Mouse (Mus musculus) myocyte (in vitro differentiated cells): Measurements from ENCODE around the gene Tmem106b. TPM values are rescaled to one million over a fixed set of nuclear protein-coding genes. Genes with fewer than 3 reads are reported as not detected.

Experiments used
- H3K27me3 ChIP-seq: one replicate; pipeline ENCODE4 v1.6.1; 2011; ENCODE audit not compliant: control insufficient read depth, insufficient read depth, insufficient read length
- H3K36me3 ChIP-seq: one replicate; pipeline ENCODE4 v1.6.1; 2011; ENCODE audit not compliant: control insufficient read depth, insufficient read depth
- H3K4me2 ChIP-seq: one replicate; pipeline ENCODE4 v1.6.1; 2011; ENCODE audit warnings: low read depth, control low read depth
- H3K4me3 ChIP-seq: one replicate; pipeline ENCODE4 v1.5.1; 2011; ENCODE audit warnings: mild to moderate bottlenecking, control low read depth, moderate library complexity
- H3K79me2 ChIP-seq: one replicate; pipeline ENCODE4 v1.6.1; 2011; ENCODE audit not compliant: control insufficient read depth, insufficient read depth
- H3ac ChIP-seq: one replicate; pipeline ENCODE4 v1.6.1; 2011; ENCODE audit not compliant: control insufficient read depth, insufficient read length
- CEBPB ChIP-seq: IDR thresholded peaks from 2 replicates; pipeline ENCODE4 v1.6.1; 2011; ENCODE audit warnings: mild to moderate bottlenecking, moderate library complexity; ENCODE audit not compliant: poor library complexity, insufficient read depth, severe bottlenecking
- E2F4 ChIP-seq: IDR thresholded peaks from one replicate; pipeline ENCODE4 v1.6.1; 2011; ENCODE audit warnings: mild to moderate bottlenecking, control low read depth, moderate library complexity; ENCODE audit not compliant: insufficient read depth
- MAX ChIP-seq: IDR thresholded peaks from one replicate; pipeline ENCODE4 v1.6.1; 2011; ENCODE audit warnings: low read depth, mild to moderate bottlenecking, control low read depth
- MYOD1 ChIP-seq, 3 experiments: IDR thresholded peaks; one replicate each; pipeline ENCODE4 v1.6.1; 2011; ENCODE audit warnings: control low read depth in 2 of 3, low read depth in 2 of 3, mild to moderate bottlenecking in 2 of 3, moderate library complexity in 1 of 3; ENCODE audit not compliant: insufficient read length in 2 of 3, control insufficient read depth in 1 of 3
- MYOG ChIP-seq, 3 experiments: IDR thresholded peaks; one replicate each; pipeline ENCODE4 v1.6.1; 2011; ENCODE audit warnings: control low read depth in 2 of 3, low read depth in 2 of 3, mild to moderate bottlenecking in 2 of 3; ENCODE audit not compliant: insufficient read length in 2 of 3, control insufficient read depth in 1 of 3, insufficient read depth in 1 of 3
- POLR2A ChIP-seq: IDR thresholded peaks from one replicate; pipeline ENCODE4 v1.6.1; 2011; ENCODE audit warnings: low read depth, mild to moderate bottlenecking, control low read depth, moderate library complexity; ENCODE audit not compliant: insufficient read length
- POLR2AphosphoS2 ChIP-seq: IDR thresholded peaks from one replicate; pipeline ENCODE4 v1.6.1; 2011; ENCODE audit warnings: low read depth, control low read depth; ENCODE audit not compliant: insufficient read length
- REST ChIP-seq: IDR thresholded peaks from one replicate; pipeline ENCODE4 v1.6.1; 2011; ENCODE audit warnings: mild to moderate bottlenecking, control low read depth, moderate library complexity; ENCODE audit not compliant: insufficient read depth, insufficient read length
- SRF ChIP-seq: IDR thresholded peaks from one replicate; pipeline ENCODE4 v1.6.1; 2011; ENCODE audit warnings: low read depth; ENCODE audit not compliant: control insufficient read depth, insufficient read length
- TCF12 ChIP-seq: IDR thresholded peaks from one replicate; pipeline ENCODE4 v1.6.1; 2011; ENCODE audit warnings: mild to moderate bottlenecking, control low read depth; ENCODE audit not compliant: poor library complexity, insufficient read depth, severe bottlenecking
- TCF3 ChIP-seq: IDR thresholded peaks from one replicate; pipeline ENCODE4 v1.6.1; 2011; ENCODE audit warnings: low read depth, control low read depth; ENCODE audit not compliant: insufficient read length
- USF1 ChIP-seq: IDR thresholded peaks from one replicate; pipeline ENCODE4 v1.6.1; 2011; ENCODE audit warnings: low read depth, mild to moderate bottlenecking, control low read depth, moderate library complexity
- polyA plus RNA-seq: library from polyadenylated mRNA; unstranded; fragments of >200 nt; fragmentation: generic; extraction: Trizol; gene quantifications from one replicate; pipeline ENCODE4 v1.2.1, GENCODE M21; 2012; ENCODE audit warnings: missing spikeins

Gene Tmem106b
- polyA plus RNA-seq, 1 experiment = 12.5 TPM

- Histone ChIP-seq H3K4me3 (peak overlapping the region; percentile 50), H3K27me3 (no peaks in the 10 kb centered on the region), H3K36me3 (peaks cover 26% of the 10 kb centered on the region), H3K79me2 (peaks cover 5% of the 10 kb centered on the region), H3ac (peak overlapping the region; percentile 36), H3K4me2 (peak overlapping the region; percentile 82)
- TF ChIP-seq REST = no peak
- no peak for TF ChIP-seq USF1
- TF ChIP-seq MYOD1 (IDR thresholded peaks at IDR 0.05; ENCODE audit: control insufficient read depth in 1 of 3, insufficient read length in 2 of 3, low read depth in 2 of 3) = no peak
- no peak for TF ChIP-seq TCF3
- TF ChIP-seq TCF12 = no peak
- TF ChIP-seq POLR2AphosphoS2 = no peak
- TF ChIP-seq E2F4 = no peak
- TF ChIP-seq SRF = no peak
- TF ChIP-seq POLR2A = no peak
- no peak for TF ChIP-seq MAX
- no peak for TF ChIP-seq CEBPB
- TF ChIP-seq MYOG (IDR thresholded peaks at IDR 0.05; ENCODE audit: control insufficient read depth in 1 of 3, insufficient read depth in 1 of 3, insufficient read length in 2 of 3, low read depth in 2 of 3) = no peak
These were observed 527 bp downstream of the Tmem106b start for GRCm38 (mm10) chr6:13070147-13070425.

GRCm38 (mm10) chr6:13070485-13070884, 926 bp downstream of the Tmem106b start:
- H3K36me3 ChIP-seq = peaks cover 29% of the 10 kb centered on the region
- peak overlapping the region; percentile 36 for H3ac ChIP-seq
- H3K79me2 ChIP-seq = peaks cover 5% of the 10 kb centered on the region
- peak overlapping the region; percentile 82 for H3K4me2 ChIP-seq
- TF ChIP-seq MYOD1 (IDR thresholded peaks at IDR 0.05; ENCODE audit: control insufficient read depth in 1 of 3, insufficient read length in 2 of 3, low read depth in 2 of 3) = peak in 2 of 3 experiments; percentile 28 to 60
- no peak for TF ChIP-seq POLR2A
- peak overlapping the region; percentile 50 for H3K4me3 ChIP-seq
- H3K27me3 ChIP-seq = no peaks in the 10 kb centered on the region

- H3K27me3 ChIP-seq = no peaks in the 10 kb centered on the region
- TF ChIP-seq POLR2A (no peak), CEBPB (no peak), REST (no peak), E2F4 (no peak)
- H3K36me3 ChIP-seq = peaks cover 40% of the 10 kb centered on the region
- H3K4me3 ChIP-seq = no peak overlapping the region
- no peak overlapping the region for H3K4me2 ChIP-seq
- peaks cover 5% of the 10 kb centered on the region for H3K79me2 ChIP-seq
- H3ac ChIP-seq = no peak overlapping the region
These were observed 3.5 kb downstream of the Tmem106b start for GRCm38 (mm10) chr6:13073036-13073435.

DNA sequence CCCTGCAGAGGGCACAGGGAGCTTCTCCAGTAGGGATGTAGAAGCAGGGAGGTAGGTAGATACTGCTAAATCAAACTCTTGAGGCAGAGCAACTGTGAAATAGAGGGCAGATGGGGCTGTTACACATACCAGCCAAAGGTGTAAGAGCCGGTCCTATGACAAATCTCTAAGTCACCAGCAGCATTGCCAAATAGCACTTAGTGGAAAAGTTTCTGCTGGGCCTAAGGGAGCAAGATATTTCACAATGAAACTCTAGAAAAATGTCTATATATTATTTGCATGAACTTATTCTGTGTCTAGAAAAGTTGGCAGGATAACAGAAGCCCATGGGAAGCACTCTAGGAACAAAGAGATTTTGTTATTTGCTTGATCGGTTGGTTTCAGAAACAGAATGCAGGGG, 4.3 kb downstream of the Tmem106b start:
- no peak overlapping the region for H3K4me3 ChIP-seq
- no peaks in the 10 kb centered on the region for H3K27me3 ChIP-seq
- no peak for TF ChIP-seq TCF12
- TF ChIP-seq MYOD1 (IDR thresholded peaks at IDR 0.05; ENCODE audit: control insufficient read depth in 1 of 3, insufficient read length in 2 of 3, low read depth in 2 of 3) = no peak
- no peak for TF ChIP-seq POLR2A
- no peak overlapping the region for H3K4me2 ChIP-seq
- peaks cover 5% of the 10 kb centered on the region for H3K79me2 ChIP-seq
- no peak overlapping the region for H3ac ChIP-seq
- peaks cover 48% of the 10 kb centered on the region for H3K36me3 ChIP-seq

DNA sequence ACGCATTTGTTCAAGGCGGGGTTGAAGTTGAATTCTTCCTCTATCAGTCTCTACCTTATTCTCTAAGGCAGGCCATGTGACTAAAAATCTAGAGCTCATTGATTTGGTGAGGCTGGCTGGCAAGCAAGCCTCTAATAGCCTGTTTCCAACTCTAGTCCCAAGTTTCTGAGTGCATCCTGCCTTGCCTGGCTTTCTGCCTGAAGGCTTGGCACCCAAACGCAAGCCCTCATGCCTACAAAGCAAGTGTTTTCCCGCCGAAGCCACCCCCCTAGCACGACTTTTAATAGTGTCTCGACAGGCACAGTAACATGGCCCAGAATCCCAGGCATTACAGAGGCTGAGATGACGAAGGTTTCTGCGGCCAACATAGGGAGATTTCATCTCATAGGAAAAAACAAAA, 13.3 kb downstream of the Tmem106b start:
- no peak overlapping the region for H3K4me3 ChIP-seq

More for the DNA sequence above, 13.3 kb downstream of the Tmem106b start:
- no peak overlapping the region for H3K4me2 ChIP-seq
- H3K79me2 ChIP-seq = no peaks in the 10 kb centered on the region
- no peak overlapping the region for H3ac ChIP-seq
- H3K36me3 ChIP-seq = peaks cover 55% of the 10 kb centered on the region
- TF ChIP-seq POLR2A = no peak
- TF ChIP-seq TCF3 = no peak
- no peak for TF ChIP-seq SRF
- TF ChIP-seq E2F4 = no peak
- no peak for TF ChIP-seq REST
- TF ChIP-seq TCF12 = no peak
- no peak for TF ChIP-seq MYOD1 (IDR thresholded peaks at IDR 0.05; ENCODE audit: control insufficient read depth in 1 of 3, insufficient read length in 2 of 3, low read depth in 2 of 3)
- no peak for TF ChIP-seq CEBPB
- no peak for TF ChIP-seq MAX
- no peak for TF ChIP-seq MYOG (IDR thresholded peaks at IDR 0.05; ENCODE audit: control insufficient read depth in 1 of 3, insufficient read depth in 1 of 3, insufficient read length in 2 of 3, low read depth in 2 of 3)
- TF ChIP-seq USF1 = no peak
- no peak for TF ChIP-seq POLR2AphosphoS2
- H3K27me3 ChIP-seq = no peaks in the 10 kb centered on the region
